Mouse (Mus musculus): ENCODE measurements around the gene Myl4.

DNA sequence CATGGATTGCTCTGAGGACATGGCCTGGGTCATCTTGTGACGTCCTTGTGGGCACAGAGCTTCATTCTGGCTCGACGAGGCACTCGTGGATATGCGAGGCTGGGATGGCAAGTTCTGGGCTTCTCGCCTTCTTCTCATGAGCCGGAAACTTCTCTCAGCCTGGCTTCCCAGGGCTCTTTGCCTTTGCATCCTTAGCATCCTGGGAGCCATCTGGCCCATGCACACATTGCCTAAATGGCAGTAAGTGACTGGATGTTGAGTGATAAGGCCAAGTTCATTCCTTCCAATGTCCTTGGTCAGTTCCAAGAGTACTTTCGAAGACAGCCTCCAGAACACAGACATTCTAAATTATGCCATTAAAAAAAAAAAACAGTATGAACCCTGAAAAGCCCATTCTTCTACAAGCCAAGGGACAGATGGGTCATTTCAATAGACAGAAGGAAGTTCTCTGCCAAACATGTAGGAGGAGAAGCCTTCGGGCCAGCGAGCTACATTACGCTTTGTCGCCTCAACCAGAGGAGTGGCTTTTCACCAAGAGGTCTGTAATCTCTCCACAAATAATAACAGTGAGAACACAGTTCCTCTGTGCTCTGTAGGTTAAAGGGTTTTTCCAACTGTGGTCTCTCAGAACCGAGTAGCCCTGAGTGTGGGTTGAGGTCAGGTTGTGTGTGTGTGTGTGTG lies 48.9 kb downstream of the Myl4 start:
- TF ChIP-seq CTCF (IDR thresholded peaks at IDR 0.05) (no peak), EP300 (IDR thresholded peaks at IDR 0.05; ENCODE audit: insufficient read depth, low read depth, low read length) (no peak)
